Mouse (Mus musculus) cerebellum, postnatal 25 days (tissue): ENCODE data around the gene Irs1.

Experiments used
- DNase-seq, 2 experiments: peaks; one replicate each; pipeline ENCODE4 v3.0.0; 2021; ENCODE audit warnings: mixed read lengths in 2 of 2

Irs1 gene

GRCm38 (mm10) chr1:82247221-82247951, 43.8 kb downstream of the Irs1 start:
- no peak for DNase-seq

DNA sequence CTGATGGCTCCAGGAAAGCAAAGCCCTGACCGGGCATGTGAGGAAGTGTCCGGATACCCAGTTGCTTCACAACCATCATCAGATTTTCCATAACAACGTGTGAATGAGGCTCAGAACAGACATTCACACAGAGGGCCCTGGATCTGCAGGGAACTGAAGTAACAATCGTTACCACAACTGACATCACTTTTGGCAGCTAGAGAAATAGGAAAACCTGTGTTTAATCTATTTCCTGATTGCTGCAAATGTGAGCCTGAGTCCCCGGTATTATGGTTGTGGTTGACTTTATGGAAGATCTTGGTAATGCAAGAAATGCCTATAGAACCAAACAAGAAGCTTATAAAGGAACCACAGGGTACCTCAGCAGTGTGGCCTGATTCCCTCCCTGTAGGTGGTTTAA, 46.2 kb downstream of the Irs1 start:
- DNase-seq = no peak

DNA sequence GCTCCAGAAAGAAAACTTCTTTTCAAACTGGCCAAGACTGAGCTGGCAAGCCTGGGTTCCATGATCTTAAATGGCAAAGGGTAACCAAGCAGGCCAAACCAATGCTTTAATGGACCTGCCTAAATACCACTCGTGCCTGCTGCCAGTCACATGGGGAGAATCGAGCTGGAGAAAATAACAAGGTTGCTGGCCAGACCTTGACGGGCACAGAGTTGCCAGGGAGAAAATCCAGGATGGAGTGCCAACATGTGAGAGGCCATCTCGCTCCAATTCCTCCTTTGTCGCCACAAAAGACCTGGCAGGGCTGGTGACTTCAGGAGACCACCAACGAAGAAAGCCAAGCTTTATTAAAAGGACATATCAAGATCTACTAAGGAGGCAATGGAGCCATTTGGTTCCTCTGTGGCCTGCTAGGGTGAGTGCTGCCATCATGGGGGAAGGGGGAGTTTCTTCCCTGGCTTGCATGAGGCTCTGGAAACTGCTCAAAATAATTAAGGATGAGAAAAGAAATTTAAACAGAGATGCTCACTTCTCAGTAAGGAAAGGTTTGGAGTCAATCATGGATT, 47.9 kb downstream of the Irs1 start:
- DNase-seq = peak; percentile 58 to 69

DNA sequence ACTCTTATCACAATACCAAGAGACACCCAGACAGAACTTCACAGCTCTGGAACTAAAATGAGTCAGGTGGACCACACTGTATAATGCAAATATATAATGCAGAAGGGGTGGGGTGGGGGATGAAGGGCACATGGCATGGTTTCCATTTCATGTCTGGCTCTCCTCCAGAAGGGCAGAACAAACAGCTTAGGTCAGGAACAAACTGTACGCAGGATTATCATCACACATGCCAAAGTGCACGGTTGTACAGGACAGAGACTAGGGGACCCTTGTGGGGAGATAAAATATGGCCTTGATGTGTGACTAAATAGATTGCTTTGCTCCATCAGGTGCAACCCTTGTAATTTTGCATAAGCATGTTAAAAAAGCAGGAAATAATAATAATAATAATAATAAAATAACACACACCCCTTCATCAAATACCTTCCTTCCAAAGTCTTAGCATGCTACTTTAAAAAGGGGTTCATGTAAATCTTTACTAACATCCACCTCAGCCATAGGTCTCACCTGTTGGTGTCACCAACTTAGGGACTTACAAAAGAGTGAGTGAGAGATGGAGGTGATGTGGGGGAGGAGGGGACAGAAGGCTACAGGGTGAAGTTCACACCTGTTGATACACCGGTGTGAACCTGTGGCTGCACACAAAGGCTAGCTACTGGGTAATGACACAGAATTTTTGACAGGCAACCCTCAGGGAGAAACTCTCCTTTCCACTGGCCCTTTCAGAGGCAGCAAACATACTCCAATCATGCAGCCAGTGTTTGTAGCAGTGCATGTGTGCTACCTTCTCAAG, 51.6 kb downstream of the Irs1 start:
- no peak for DNase-seq

- no peak for DNase-seq
Measured at GRCm38 (mm10) chr1:82238245-82238644, 53.0 kb downstream of the Irs1 start.

GRCm38 (mm10) chr1:82235455-82236104, 55.6 kb downstream of the Irs1 start:
- no peak for DNase-seq

- DNase-seq = no peak
Measured at GRCm38 (mm10) chr1:82234616-82235015, 56.6 kb downstream of the Irs1 start.

DNA sequence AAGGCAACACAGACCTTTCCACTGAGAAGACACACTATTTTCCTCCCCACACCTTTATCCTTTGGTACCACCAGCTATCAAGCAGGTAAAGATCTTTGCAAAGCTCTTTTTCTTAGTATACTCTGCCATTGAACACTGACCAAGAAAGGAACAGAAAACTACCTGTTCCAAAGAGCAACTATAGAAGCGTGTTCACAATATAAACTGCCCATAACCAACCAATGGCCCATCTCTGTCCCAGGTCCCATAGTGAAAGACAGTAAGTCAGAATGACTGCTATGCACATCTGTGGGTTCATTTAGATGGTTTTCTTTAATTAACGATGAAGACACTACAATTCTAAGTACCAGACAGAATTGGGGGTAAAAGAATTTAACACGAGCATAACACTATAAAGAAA, 58.4 kb downstream of the Irs1 start, which contains the start of gene Gm9747:
Gene Gm9747 (plus strand): TSS at position 301 of the 400 bp plus-strand sequence.
- no peak for DNase-seq

GRCm38 (mm10) chr1:82228841-82229240, 62.4 kb downstream of the Irs1 start:
- DNase-seq = peak in 1 of 2 experiments; percentile 41

DNA sequence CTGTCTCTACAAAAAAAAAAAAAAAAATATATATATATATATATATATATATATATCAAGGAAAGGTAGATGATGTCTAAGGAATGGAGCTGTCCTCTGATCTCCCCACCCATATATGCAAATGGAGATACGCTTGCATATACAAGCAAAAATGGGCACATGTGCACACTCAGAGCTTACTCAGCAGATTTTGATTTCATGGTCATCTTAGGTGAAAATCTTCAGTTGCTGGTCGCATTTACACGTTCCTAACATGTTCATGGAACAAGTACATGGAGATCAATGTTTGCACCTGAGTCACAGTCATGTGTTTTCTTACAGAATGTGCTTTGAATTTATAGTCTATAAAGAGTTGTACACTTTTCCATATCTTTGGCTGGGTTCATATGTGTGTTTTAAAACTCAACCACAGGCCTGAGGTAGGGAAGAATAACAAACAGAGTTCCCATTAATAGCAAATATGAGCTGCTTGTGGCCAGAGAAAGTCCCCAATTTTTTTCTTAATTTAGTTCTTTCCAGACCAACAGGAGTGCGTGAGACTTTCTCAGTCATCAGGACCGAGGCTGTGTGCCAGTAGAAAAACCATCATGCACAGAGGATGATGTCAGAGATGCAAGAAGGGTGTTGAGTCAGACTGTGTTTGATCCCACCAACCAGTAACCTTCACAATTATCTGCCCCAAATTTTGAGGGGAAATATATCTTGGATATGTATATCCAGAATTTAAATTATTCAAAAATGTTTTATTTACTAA, 68.0 kb downstream of the Irs1 start:
- no peak for DNase-seq

DNA sequence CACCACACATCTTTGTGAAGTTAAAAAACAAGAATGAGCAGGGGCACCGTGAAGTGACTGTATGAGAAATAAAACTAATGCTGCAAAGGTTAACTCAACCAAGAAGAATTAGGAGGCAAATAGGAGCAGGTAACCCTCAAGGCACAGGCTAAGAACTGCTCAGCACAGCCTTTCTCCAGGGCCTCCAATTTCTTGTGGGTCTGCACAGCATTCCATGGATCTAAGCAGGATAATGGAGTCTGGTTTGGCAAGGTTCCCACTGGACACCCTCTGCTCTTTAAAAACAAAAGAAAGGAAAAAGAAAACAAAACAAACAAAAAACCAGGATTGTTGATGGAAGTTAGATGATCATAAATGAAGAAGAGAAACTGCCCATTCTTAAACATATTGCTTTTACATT, 69.8 kb downstream of the Irs1 start:
- DNase-seq = no peak

DNA sequence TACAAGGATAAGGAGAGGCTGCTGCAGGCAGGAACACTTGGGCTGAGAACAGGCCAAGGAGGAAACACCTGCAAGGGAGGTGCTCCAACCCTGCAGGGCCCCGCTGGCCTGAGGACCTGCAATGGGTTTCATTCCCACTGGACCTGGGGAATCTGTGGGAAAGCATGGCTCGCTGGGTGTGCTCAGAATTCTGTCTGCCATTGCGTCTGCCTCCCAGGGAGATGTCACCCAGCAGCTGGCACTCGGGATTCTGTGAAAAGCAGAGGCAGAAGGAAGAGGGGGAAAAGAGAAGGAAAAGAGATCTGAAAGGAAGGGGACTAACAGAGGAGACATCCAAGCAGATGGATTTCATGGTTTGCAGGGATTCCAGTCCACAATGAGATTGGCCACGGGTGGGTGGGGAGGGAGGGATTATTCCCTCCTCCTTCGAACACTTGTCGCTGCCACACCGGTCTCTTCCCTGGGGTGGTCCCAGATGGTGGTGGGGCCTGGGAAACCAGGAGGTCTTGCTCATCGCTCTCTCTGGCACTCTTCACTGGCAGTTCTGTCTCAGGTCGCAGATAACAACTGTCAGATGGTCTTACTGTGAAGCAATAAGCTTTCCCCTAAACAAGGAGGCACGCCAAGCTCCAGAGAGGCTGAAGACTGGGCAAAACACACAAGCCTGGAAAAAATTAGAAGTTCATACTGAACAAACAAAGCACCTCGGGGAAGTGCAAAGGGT, 70.4 kb downstream of the Irs1 start:
- no peak for DNase-seq

- no peak for DNase-seq
Measured at GRCm38 (mm10) chr1:82207511-82207910, 83.7 kb downstream of the Irs1 start.

DNA sequence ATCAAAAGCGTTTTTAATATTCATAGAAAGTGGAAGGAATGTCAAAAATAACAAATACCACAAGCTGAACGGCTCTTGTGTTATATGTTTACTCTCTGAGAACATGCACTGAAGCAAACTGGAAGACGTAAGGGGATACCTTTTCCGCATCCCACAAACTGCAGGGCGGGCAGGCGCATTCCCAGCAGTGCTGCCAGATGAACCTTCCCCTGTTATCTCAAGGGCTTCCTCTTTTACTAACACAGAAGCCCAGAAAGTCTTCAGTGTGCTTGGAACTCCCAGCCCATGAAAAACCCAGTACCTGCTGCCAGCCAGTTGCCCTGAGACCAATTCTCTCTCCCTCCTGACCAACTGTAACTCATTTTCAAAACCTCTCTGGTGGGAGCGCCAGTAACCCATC, 90.6 kb downstream of the Irs1 start:
- no peak for DNase-seq

DNA sequence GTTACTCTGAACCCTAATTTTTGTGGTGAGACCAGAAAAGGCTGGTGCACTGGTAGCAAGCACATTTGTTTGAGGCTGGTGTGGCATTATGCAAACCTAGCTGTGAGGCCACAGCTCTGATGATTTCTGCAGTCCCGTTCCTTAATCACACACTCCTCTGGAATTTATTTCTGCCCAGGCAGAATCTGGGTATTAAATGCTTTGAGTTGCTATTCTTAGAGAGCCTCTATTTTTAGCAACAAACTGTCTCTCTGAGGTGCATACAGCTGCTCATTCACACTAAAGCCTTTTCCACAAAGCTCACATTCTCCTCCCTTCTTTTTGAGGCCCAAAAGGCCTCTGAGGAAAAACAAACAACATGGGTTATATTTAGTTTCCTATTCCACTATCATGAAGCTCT, 91.3 kb downstream of the Irs1 start:
- DNase-seq = no peak

- no peak for DNase-seq
Measured at GRCm38 (mm10) chr1:82191579-82191978, 99.6 kb downstream of the Irs1 start.

GRCm38 (mm10) chr1:82189516-82189915, 101.7 kb downstream of the Irs1 start:
- peak in 1 of 2 experiments; percentile 3 for DNase-seq

DNA sequence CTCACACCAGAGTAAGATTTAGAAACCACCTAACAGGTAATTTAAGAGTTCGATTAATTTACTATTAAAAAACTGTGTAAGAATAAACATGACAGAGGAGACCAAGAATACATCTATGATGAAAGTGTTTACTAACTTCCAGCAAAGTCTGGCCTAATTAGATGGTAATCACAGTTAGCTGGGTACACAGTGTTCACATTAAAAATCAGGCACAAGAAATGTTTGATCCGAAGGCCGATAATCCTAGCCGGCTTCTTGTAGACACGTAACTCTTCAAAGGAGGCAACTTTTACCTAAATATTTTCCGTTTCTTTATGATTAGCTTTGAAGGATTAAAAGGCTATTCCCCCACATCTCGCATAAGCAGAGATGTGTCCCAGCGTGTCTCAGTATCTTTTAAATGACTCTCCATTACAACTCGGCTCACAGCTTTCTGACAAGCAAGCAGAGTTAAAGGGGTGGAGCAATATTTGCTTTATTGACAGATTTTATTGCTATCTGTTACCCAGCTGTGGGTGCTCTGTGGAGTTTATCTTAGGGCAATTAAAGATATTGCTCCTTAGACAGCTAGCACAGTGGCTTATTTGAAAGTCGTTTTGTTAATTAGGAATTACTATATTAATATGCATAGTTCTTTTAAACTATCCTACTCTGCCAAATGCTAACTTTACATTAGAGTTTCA, 102.5 kb downstream of the Irs1 start:
- DNase-seq = no peak

- no peak for DNase-seq
Measured at GRCm38 (mm10) chr1:82183913-82184442, 107.2 kb downstream of the Irs1 start.
